Mouse (Mus musculus): ENCODE data around the gene Arrb1. TPM values are rescaled to one million over a fixed set of nuclear protein-coding genes. Genes with fewer than 3 reads are reported as not detected.

The Arrb1 gene
- polyA plus RNA-seq, 1 experiment from 2014 or later, result 6.8 TPM

- H3K4me3 ChIP-seq, result no peak overlapping the region
- WGBS, result 19% methylated on average over 5 of the region's 5 CpGs
- no peak overlapping the region for H3K9ac ChIP-seq
- peak; percentile 41; the same call in 1 of the 2 replicates for ATAC-seq (ENCODE audit: low FRiP score, low read depth)
- H3K27me3 ChIP-seq, result no peaks in the 10 kb centered on the region
- peaks cover 37% of the 10 kb centered on the region for H3K4me1 ChIP-seq
- peak overlapping the region; percentile 3; the same call in 1 of the 2 replicates for H3K4me2 ChIP-seq (replicated peaks)
- no peaks in the 10 kb centered on the region for H3K9me3 ChIP-seq
- H3K36me3 ChIP-seq, result no peaks in the 10 kb centered on the region
- H3K27ac ChIP-seq, result peak overlapping the region; percentile 33; the same call in 1 of the 2 replicates
Observed at GRCm38 (mm10) chr7:99562478-99562877, 27.2 kb downstream of the Arrb1 start.

- no peak overlapping the region for H3K4me3 ChIP-seq
- ATAC-seq (ENCODE audit: low FRiP score, low read depth), result no peak
- H3K4me2 ChIP-seq (replicated peaks), result no peak overlapping the region
- no peak overlapping the region for H3K27ac ChIP-seq
- H3K36me3 ChIP-seq, result no peaks in the 10 kb centered on the region
- WGBS, result 59% methylated on average over 7 of the region's 7 CpGs
- no peak overlapping the region for H3K9ac ChIP-seq
- no peaks in the 10 kb centered on the region for H3K27me3 ChIP-seq
- peaks cover 37% of the 10 kb centered on the region for H3K4me1 ChIP-seq
- H3K9me3 ChIP-seq, result no peaks in the 10 kb centered on the region
Observed at GRCm38 (mm10) chr7:99563224-99563623, 28.0 kb downstream of the Arrb1 start.

GRCm38 (mm10) chr7:99565325-99565881 lies 30.1 kb downstream of the Arrb1 start:
- Histone ChIP-seq H3K36me3 (no peaks in the 10 kb centered on the region), H3K27ac (no peak overlapping the region), H3K4me3 (no peak overlapping the region), H3K9me3 (no peaks in the 10 kb centered on the region), H3K27me3 (no peaks in the 10 kb centered on the region), H3K9ac (no peak overlapping the region; the same call in 1 of the 2 replicates), H3K4me1 (peaks cover 37% of the 10 kb centered on the region), H3K4me2 (replicated peaks) (no peak overlapping the region)
- no peak for ATAC-seq (ENCODE audit: low FRiP score, low read depth)
- 52% methylated on average over 8 of the region's 8 CpGs for WGBS

GRCm38 (mm10) chr7:99570680-99571079 lies 35.4 kb downstream of the Arrb1 start:
- Histone ChIP-seq H3K4me1 (peaks cover 21% of the 10 kb centered on the region), H3K4me2 (replicated peaks) (0 out of 2 replicates have a peak overlapping the region, but pooled peaks have one; percentile 23), H3K4me3 (no peak overlapping the region), H3K9ac (peak overlapping the region; percentile 36; the same call in 1 of the 2 replicates), H3K27ac (no peak overlapping the region), H3K36me3 (no peaks in the 10 kb centered on the region), H3K9me3 (no peaks in the 10 kb centered on the region), H3K27me3 (no peaks in the 10 kb centered on the region)
- no peak for ATAC-seq (ENCODE audit: low FRiP score, low read depth)
- 57% methylated on average over 5 of the region's 5 CpGs for WGBS

GRCm38 (mm10) chr7:99572931-99573330 lies 37.7 kb downstream of the Arrb1 start:
- Histone ChIP-seq H3K27me3 (no peaks in the 10 kb centered on the region), H3K4me3 (no peak overlapping the region), H3K36me3 (no peaks in the 10 kb centered on the region), H3K9ac (0 out of 2 replicates have a peak overlapping the region, but pooled peaks have one; percentile 25), H3K27ac (peak overlapping the region; percentile 22; the same call in 1 of the 2 replicates), H3K9me3 (no peaks in the 10 kb centered on the region), H3K4me1 (peaks cover 21% of the 10 kb centered on the region), H3K4me2 (replicated peaks) (no peak overlapping the region)
- WGBS, result 17% methylated on average over 10 of the region's 10 CpGs
- no peak for ATAC-seq (ENCODE audit: low FRiP score, low read depth)

- Histone ChIP-seq H3K4me2 (replicated peaks) (no peak overlapping the region), H3K4me1 (peaks cover 21% of the 10 kb centered on the region), H3K27me3 (no peaks in the 10 kb centered on the region), H3K9me3 (no peaks in the 10 kb centered on the region), H3K36me3 (no peaks in the 10 kb centered on the region), H3K27ac (no peak overlapping the region), H3K9ac (no peak overlapping the region), H3K4me3 (no peak overlapping the region)
- no peak for ATAC-seq (ENCODE audit: low FRiP score, low read depth)
- 60% methylated on average over 4 of the region's 4 CpGs for WGBS
Observed at GRCm38 (mm10) chr7:99573351-99573750, 38.1 kb downstream of the Arrb1 start.

- no peak overlapping the region for H3K9ac ChIP-seq
- 80% methylated on average over 3 of the region's 3 CpGs for WGBS
- H3K9me3 ChIP-seq, result no peaks in the 10 kb centered on the region
- no peaks in the 10 kb centered on the region for H3K36me3 ChIP-seq
- ATAC-seq (ENCODE audit: low FRiP score, low read depth), result no peak
- H3K4me3 ChIP-seq, result no peak overlapping the region
- peaks cover 5% of the 10 kb centered on the region; the same call in 1 of the 2 replicates for H3K27me3 ChIP-seq
- H3K4me1 ChIP-seq, result peaks cover 16% of the 10 kb centered on the region
- H3K27ac ChIP-seq, result no peak overlapping the region
- no peak overlapping the region for H3K4me2 ChIP-seq (replicated peaks)
Observed at GRCm38 (mm10) chr7:99578246-99578645, 43.0 kb downstream of the Arrb1 start.

GRCm38 (mm10) chr7:99579491-99580190 lies 44.4 kb downstream of the Arrb1 start:
- Histone ChIP-seq H3K27me3 (peaks cover 5% of the 10 kb centered on the region; the same call in 1 of the 2 replicates), H3K4me3 (0 out of 2 replicates have a peak overlapping the region, but pooled peaks have one; percentile 1), H3K4me2 (replicated peaks) (peak overlapping the region; percentile 46), H3K4me1 (peaks cover 14% of the 10 kb centered on the region), H3K27ac (no peak overlapping the region), H3K9me3 (no peaks in the 10 kb centered on the region), H3K9ac (0 out of 2 replicates have a peak overlapping the region, but pooled peaks have one; percentile 26), H3K36me3 (no peaks in the 10 kb centered on the region)
- 8% methylated on average over 16 of the region's 16 CpGs for WGBS
- no peak for ATAC-seq (ENCODE audit: low FRiP score, low read depth)

GRCm38 (mm10) chr7:99580247-99580646 lies 45.0 kb downstream of the Arrb1 start:
- Histone ChIP-seq H3K4me1 (peaks cover 14% of the 10 kb centered on the region), H3K36me3 (peaks cover 2% of the 10 kb centered on the region; the same call in 1 of the 2 replicates), H3K4me2 (replicated peaks) (peak overlapping the region; percentile 46), H3K27ac (no peak overlapping the region), H3K27me3 (peaks cover 5% of the 10 kb centered on the region; the same call in 1 of the 2 replicates), H3K9ac (no peak overlapping the region), H3K9me3 (no peaks in the 10 kb centered on the region), H3K4me3 (no peak overlapping the region)
- ATAC-seq (ENCODE audit: low FRiP score, low read depth), result no peak
- 37% methylated on average over 6 of the region's 6 CpGs for WGBS

GRCm38 (mm10) chr7:99582306-99582705 lies 47.0 kb downstream of the Arrb1 start:
- 64% methylated on average over 7 of the region's 7 CpGs for WGBS
- H3K27ac ChIP-seq, result no peak overlapping the region
- H3K27me3 ChIP-seq, result peaks cover 5% of the 10 kb centered on the region; the same call in 1 of the 2 replicates
- peaks cover 14% of the 10 kb centered on the region for H3K4me1 ChIP-seq
- no peaks in the 10 kb centered on the region for H3K9me3 ChIP-seq
- H3K4me2 ChIP-seq (replicated peaks), result no peak overlapping the region
- peaks cover 8% of the 10 kb centered on the region; the same call in 1 of the 2 replicates for H3K36me3 ChIP-seq
- no peak overlapping the region for H3K9ac ChIP-seq
- ATAC-seq (ENCODE audit: low FRiP score, low read depth), result peak; percentile 65; the same call in 1 of the 2 replicates
- H3K4me3 ChIP-seq, result no peak overlapping the region

- WGBS, result 84% methylated on average over 4 of the region's 4 CpGs
- H3K27me3 ChIP-seq, result peaks cover 5% of the 10 kb centered on the region; the same call in 1 of the 2 replicates
- no peaks in the 10 kb centered on the region for H3K9me3 ChIP-seq
- no peak overlapping the region for H3K4me3 ChIP-seq
- H3K27ac ChIP-seq, result no peak overlapping the region
- no peak overlapping the region for H3K4me2 ChIP-seq (replicated peaks)
- H3K36me3 ChIP-seq, result peaks cover 8% of the 10 kb centered on the region
- no peak for ATAC-seq (ENCODE audit: low FRiP score, low read depth)
- peaks cover 14% of the 10 kb centered on the region for H3K4me1 ChIP-seq
- H3K9ac ChIP-seq, result no peak overlapping the region
Observed at GRCm38 (mm10) chr7:99582867-99583266, 47.6 kb downstream of the Arrb1 start.

GRCm38 (mm10) chr7:99583625-99584024 lies 48.4 kb downstream of the Arrb1 start:
- Histone ChIP-seq H3K27ac (no peak overlapping the region), H3K4me1 (peaks cover 14% of the 10 kb centered on the region), H3K9me3 (no peaks in the 10 kb centered on the region), H3K27me3 (peaks cover 5% of the 10 kb centered on the region; the same call in 1 of the 2 replicates), H3K4me2 (replicated peaks) (no peak overlapping the region), H3K36me3 (peaks cover 14% of the 10 kb centered on the region), H3K4me3 (no peak overlapping the region), H3K9ac (no peak overlapping the region)
- WGBS, result 87% methylated on average over 5 of the region's 5 CpGs
- ATAC-seq (ENCODE audit: low FRiP score, low read depth), result no peak
